Mouse (Mus musculus) forebrain, embryonic 14.5 days (tissue): ENCODE results near the gene Zfp329. TPM values are rescaled to one million over a fixed set of nuclear protein-coding genes. Genes with fewer than 3 reads are reported as not detected.
A peak's percentile ranks its signal among the peaks of the same experiment; 100 is the strongest.

ENCODE experiments used
- ATAC-seq: fragments of 200-750 bp; cut with Nextera tagmentation; 2 replicates; pipeline ENCODE4 v1.8.0; 2017; ENCODE audit warnings: mild to moderate bottlenecking, moderate library complexity
- DNase-seq: peaks from one replicate; pipeline ENCODE4 v3.0.0-alpha.2; 2015; ENCODE audit warnings: low spot score
- H3K27ac ChIP-seq: fragments of 300-500 bp; sonication (generic); 2 replicates; pipeline ENCODE4 v1.5.1; 2014; ENCODE audit warnings: low read depth, mild to moderate bottlenecking, control low read depth, low read length, moderate library complexity
- H3K27me3 ChIP-seq: fragments of 300-500 bp; sonication (generic); replicated peaks from 2 replicates; pipeline ENCODE4 v1.6.1; 2014; ENCODE audit warnings: low read length, control low read depth, mixed read lengths; ENCODE audit not compliant: control insufficient read depth, insufficient read depth
- H3K36me3 ChIP-seq: fragments of 300-500 bp; sonication (generic); 2 replicates; pipeline ENCODE4 v1.6.1; 2014; ENCODE audit warnings: low read length, control low read depth; ENCODE audit not compliant: control insufficient read depth, insufficient read depth
- H3K4me1 ChIP-seq: fragments of 300-500 bp; sonication (generic); 2 replicates; pipeline ENCODE4 v1.6.1; 2014; ENCODE audit warnings: antibody characterized with exemption, low read length, control low read depth; ENCODE audit not compliant: control insufficient read depth, insufficient read depth
- H3K4me2 ChIP-seq: fragments of 300-500 bp; sonication (generic); 2 replicates; pipeline ENCODE4 v1.6.1; 2014; ENCODE audit warnings: mild to moderate bottlenecking, control low read depth, low read length
- H3K4me3 ChIP-seq: fragments of 300-500 bp; sonication (generic); 2 replicates; pipeline ENCODE4 v1.5.1; 2014; ENCODE audit warnings: low read depth, low read length, control low read depth
- H3K9ac ChIP-seq: fragments of 300-500 bp; sonication (generic); 2 replicates; pipeline ENCODE4 v1.6.1; 2014; ENCODE audit warnings: mild to moderate bottlenecking, low read length, control low read depth, moderate library complexity
- H3K9me3 ChIP-seq: fragments of 300-500 bp; sonication (generic); replicated peaks from 2 replicates; pipeline ENCODE4 v1.6.1; 2016; ENCODE audit warnings: low read length, control low read depth, mixed read lengths; ENCODE audit not compliant: control insufficient read depth
- WGBS: fragments of 180-500 bp; shearing (Covaris S2); extraction: QIAGEN DNeasy Blood & Tissue Kit; methylation state at CpG from one replicate; pipeline ENCODE4 v1.1.7; 2014; 5-methylcytosine and 5-hydroxymethylcytosine counted together
- polyA plus RNA-seq: library from polyadenylated mRNA; unstranded; fragments of >200 nt; fragmentation: Nextera tagmentation; extraction: Ambion mirVana; gene quantifications from 2 replicates; pipeline ENCODE4 v1.2.1, GENCODE M21; 2014

Gene Zfp329
- 16.1 and 23.6 TPM in 2 replicates for polyA plus RNA-seq

- WGBS: under 1% methylated on average over 40 of the region's 40 CpGs
- H3K9ac ChIP-seq: peak within 1 kb of the TSS; percentile 93
- H3K36me3 ChIP-seq: peaks cover 15% of the 10 kb centered on the region
- no peaks in the 10 kb centered on the region for H3K27me3 ChIP-seq
- peak within 1 kb of the TSS; percentile 85 for H3K27ac ChIP-seq
- peaks cover 18% of the 10 kb centered on the region for H3K9me3 ChIP-seq
- peaks cover 5% of the 10 kb centered on the region; the same call in 1 of the 2 replicates for H3K4me1 ChIP-seq
- peak; percentile 96 for DNase-seq
- ATAC-seq: peak; percentile 98
- H3K4me2 ChIP-seq: peak within 1 kb of the TSS; percentile 57
- H3K4me3 ChIP-seq: peak within 1 kb of the TSS; percentile 84
Observed at GRCm38 (mm10) chr7:12818521-12819295, at the start of gene Zfp329. TSS of gene Zfp329 (minus strand) at chr7:12818858.

- H3K9ac ChIP-seq: no peak overlapping the region
- no peak for ATAC-seq
- H3K27me3 ChIP-seq: no peaks in the 10 kb centered on the region
- peaks cover 41% of the 10 kb centered on the region for H3K36me3 ChIP-seq
- peak overlapping the region; percentile 42 for H3K4me3 ChIP-seq
- WGBS: 98% methylated on average over 4 of the region's 4 CpGs
- no peak for DNase-seq
- peaks cover 39% of the 10 kb centered on the region for H3K9me3 ChIP-seq
- H3K27ac ChIP-seq: no peak overlapping the region
- H3K4me1 ChIP-seq: no peaks in the 10 kb centered on the region
- H3K4me2 ChIP-seq: peak overlapping the region; percentile 49
Observed at GRCm38 (mm10) chr7:12835779-12836178, 17.1 kb upstream of the Zfp329 start.

- Histone ChIP-seq H3K9me3 (peaks cover 34% of the 10 kb centered on the region), H3K4me1 (no peaks in the 10 kb centered on the region), H3K27me3 (no peaks in the 10 kb centered on the region), H3K4me2 (peak overlapping the region; percentile 49), H3K27ac (0 out of 2 replicates have a peak overlapping the region, but pooled peaks have one; percentile 41), H3K4me3 (peak overlapping the region; percentile 42), H3K36me3 (peaks cover 36% of the 10 kb centered on the region), H3K9ac (peak overlapping the region; percentile 75)
- ATAC-seq (peak; percentile 51), DNase-seq (peak; percentile 32)
- WGBS: 37% methylated on average over 13 of the region's 13 CpGs
Observed at GRCm38 (mm10) chr7:12835193-12835671, 16.6 kb upstream of the Zfp329 start.

DNA sequence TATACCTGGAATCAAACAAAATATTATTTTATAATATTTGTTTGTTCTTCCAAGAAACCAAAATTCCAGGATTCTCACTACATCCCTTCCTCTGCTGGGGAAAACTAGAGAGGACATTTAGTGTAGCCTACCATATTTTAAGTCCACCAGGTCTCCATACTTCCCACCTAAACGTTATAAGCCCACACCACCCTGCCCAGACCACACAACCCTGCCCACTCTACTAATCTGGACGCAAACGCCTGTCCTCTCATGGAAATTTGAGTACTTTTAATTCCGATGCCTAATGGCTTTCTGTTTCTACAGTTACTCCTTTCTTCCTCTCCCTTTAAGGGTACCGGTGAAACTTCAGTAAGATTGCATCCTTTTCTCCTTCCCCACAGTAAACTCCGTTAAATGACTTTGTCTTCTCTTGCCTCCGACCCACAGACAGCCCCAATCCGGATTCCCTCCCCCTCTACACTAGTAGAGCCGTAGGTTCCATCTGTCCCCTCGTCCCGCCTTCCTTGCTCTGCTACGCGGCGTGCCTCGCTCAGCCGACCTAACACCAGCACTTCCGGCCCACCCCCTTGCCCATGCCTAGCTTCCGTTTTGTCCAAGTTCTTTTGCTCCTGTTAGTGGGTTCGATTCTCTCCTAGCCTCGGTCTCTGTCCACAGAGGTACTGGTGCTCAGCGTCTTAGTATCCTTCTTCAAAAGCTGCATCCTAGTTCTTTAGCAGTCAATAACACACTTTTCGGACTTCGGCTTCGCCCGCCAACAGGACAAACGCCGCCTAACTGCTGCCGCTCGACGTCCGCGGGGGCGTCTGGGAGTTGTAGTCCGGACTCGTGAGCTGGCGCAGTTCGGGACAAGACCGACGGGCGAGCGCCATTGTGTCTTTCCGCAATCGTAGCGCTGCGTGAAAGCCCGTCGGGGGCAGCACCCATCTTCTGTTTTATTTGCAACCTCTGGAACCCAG is 15.8 kb upstream of the Zfp329 start, which contains the start of gene Zfp110:
Gene Zfp110 (plus strand): TSS at position 600 of the 959 bp plus-strand sequence.
- Histone ChIP-seq H3K9me3 (peaks cover 28% of the 10 kb centered on the region), H3K27ac (0 out of 2 replicates have a peak within 1 kb of the TSS, but pooled peaks have one; percentile 41), H3K9ac (peak within 1 kb of the TSS; percentile 75), H3K4me2 (peak within 1 kb of the TSS; percentile 49), H3K4me1 (no peaks in the 10 kb centered on the region), H3K36me3 (peaks cover 30% of the 10 kb centered on the region), H3K4me3 (peak within 1 kb of the TSS; percentile 42), H3K27me3 (no peaks in the 10 kb centered on the region)
- DNase-seq (peak; percentile 94), ATAC-seq (peak; percentile 98)
- 4% methylated on average over 47 of the region's 47 CpGs for WGBS

DNA sequence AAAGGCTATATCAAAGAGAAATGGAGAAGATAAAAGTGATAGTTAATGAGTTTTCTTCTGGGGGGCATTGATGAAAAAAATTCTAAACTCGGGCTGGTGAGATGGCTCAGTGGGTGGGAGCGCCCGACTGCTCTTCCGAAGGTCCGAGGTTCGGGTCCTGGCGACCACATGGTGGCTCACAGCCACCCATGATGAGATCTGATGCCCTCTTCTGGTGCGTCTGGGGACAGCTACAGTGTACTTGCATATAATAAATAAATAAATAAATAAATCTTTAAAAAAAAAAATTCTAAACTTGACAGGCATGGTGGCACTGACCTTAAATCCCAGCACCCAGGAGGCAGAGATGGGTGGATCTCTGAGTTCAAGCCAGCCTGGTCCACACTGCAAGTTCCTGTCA is 3.1 kb downstream of the Zfp329 start:
- Histone ChIP-seq H3K36me3 (peaks cover 27% of the 10 kb centered on the region), H3K27me3 (no peaks in the 10 kb centered on the region), H3K27ac (no peak overlapping the region), H3K9ac (no peak overlapping the region), H3K4me3 (no peak overlapping the region), H3K4me1 (peaks cover 5% of the 10 kb centered on the region; the same call in 1 of the 2 replicates), H3K4me2 (no peak overlapping the region), H3K9me3 (peaks cover 21% of the 10 kb centered on the region)
- DNase-seq (no peak), ATAC-seq (no peak)
- WGBS: 97% methylated on average over 8 of the region's 8 CpGs

GRCm38 (mm10) chr7:12803727-12804071 is 15.0 kb downstream of the Zfp329 start:
- H3K36me3 ChIP-seq: peaks cover 26% of the 10 kb centered on the region
- H3K9ac ChIP-seq: peak overlapping the region; percentile 76
- no peaks in the 10 kb centered on the region; the same call in none of the 2 replicates for H3K9me3 ChIP-seq
- peak overlapping the region; percentile 46 for H3K4me3 ChIP-seq
- DNase-seq (no peak), ATAC-seq (no peak)
- H3K27me3 ChIP-seq: no peaks in the 10 kb centered on the region
- peak overlapping the region; percentile 85 for H3K27ac ChIP-seq
- H3K4me1 ChIP-seq: peaks cover 5% of the 10 kb centered on the region
- peak overlapping the region; percentile 83 for H3K4me2 ChIP-seq
- under 1% methylated on average over 16 of the region's 16 CpGs for WGBS

- H3K27ac ChIP-seq: peak within 1 kb of the TSS; percentile 85
Observed at GRCm38 (mm10) chr7:12802866-12803726, 15.6 kb downstream of the Zfp329 start, which contains the start of gene Zscan18. TSS of gene Zscan18 (minus strand) at chr7:12803635.

GRCm38 (mm10) chr7:12799554-12799953 is 19.1 kb downstream of the Zfp329 start:
- Histone ChIP-seq H3K9ac (no peak overlapping the region), H3K9me3 (0 out of 2 replicates have a peak, but pooled peaks cover 3% of the 10 kb centered on the region), H3K36me3 (no peaks in the 10 kb centered on the region), H3K27me3 (no peaks in the 10 kb centered on the region), H3K4me2 (no peak overlapping the region), H3K27ac (no peak overlapping the region), H3K4me1 (peaks cover 5% of the 10 kb centered on the region), H3K4me3 (no peak overlapping the region)
- 97% methylated on average over 1 of the region's 1 CpGs for WGBS
- DNase-seq (no peak), ATAC-seq (no peak)

More at GRCm38 (mm10) chr7:12802866-12803726, 15.6 kb downstream of the Zfp329 start, which contains the start of gene Zscan18:
- 4% methylated on average over 31 of the region's 31 CpGs for WGBS
- Histone ChIP-seq H3K36me3 (peaks cover 20% of the 10 kb centered on the region), H3K9me3 (no peaks in the 10 kb centered on the region), H3K9ac (peak within 1 kb of the TSS; percentile 76), H3K27me3 (no peaks in the 10 kb centered on the region), H3K4me3 (peak within 1 kb of the TSS; percentile 46), H3K4me1 (peaks cover 5% of the 10 kb centered on the region), H3K4me2 (peak within 1 kb of the TSS; percentile 83)
- DNase-seq (peak; percentile 95), ATAC-seq (peak; percentile 98)
